8 mouse cellular contexts compared by ENCODE assay signal in the genomic region with DNA sequence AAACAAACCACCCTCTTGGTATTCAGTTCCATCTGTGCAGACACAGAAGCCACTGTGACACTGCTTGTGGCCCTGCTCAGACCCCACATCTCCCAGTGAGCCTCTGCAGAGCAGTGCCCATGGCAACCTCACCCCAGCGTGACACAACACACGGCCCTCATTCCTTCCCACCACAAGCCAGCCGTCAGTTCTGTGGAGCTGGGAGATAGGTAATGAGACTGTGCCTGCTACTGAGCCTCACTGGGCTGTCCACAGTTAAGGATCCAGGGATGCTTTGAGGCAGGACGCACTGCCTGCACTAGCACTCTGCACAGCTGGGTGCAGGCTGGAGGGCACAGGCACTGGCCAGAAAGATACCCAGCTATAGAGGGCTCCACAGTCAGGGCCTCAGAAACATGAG. TPM values are rescaled to one million over a fixed set of nuclear protein-coding genes. Genes with fewer than 3 reads are reported as not detected.
DNase-seq lines count a peak whose midpoint lies in the region; ATAC-seq and TF ChIP-seq lines count a peak whose summit lies in the region.

No protein-coding gene starts in this region.

- H3K4me3 ChIP-seq in kidney, postnatal 0 days (replicated peaks; ENCODE audit: low read depth, low read length) = no peak overlapping the region
- no peak overlapping the region for H3K4me3 ChIP-seq in midbrain, embryonic 13.5 days (replicated peaks)

- POLR2A ChIA-PET in Patski (lab: Charles Lee) = no interaction called here

- H3K36me3 ChIP-seq in kidney, postnatal 0 days (ENCODE audit: insufficient read depth, low read length) = no peaks in the 10 kb centered on the region
- H3K36me3 ChIP-seq in midbrain, embryonic 13.5 days = peaks cover 10% of the 10 kb centered on the region

- no peaks in the 10 kb centered on the region for H3K27me3 ChIP-seq in kidney, postnatal 0 days (ENCODE audit: insufficient read depth, low read length)
- no peaks in the 10 kb centered on the region for H3K27me3 ChIP-seq in Patski
- no peaks in the 10 kb centered on the region for H3K27me3 ChIP-seq in midbrain, embryonic 13.5 days

- H3K9me3 ChIP-seq in kidney, postnatal 0 days (replicated peaks; ENCODE audit: low read length) = no peaks in the 10 kb centered on the region
- no peaks in the 10 kb centered on the region for H3K9me3 ChIP-seq in midbrain, embryonic 13.5 days

- no peak overlapping the region for H3K4me2 ChIP-seq in kidney, postnatal 0 days (ENCODE audit: low read length)
- H3K4me2 ChIP-seq in midbrain, embryonic 13.5 days (replicated peaks) = no peak overlapping the region

- H3K9ac ChIP-seq in kidney, postnatal 0 days (ENCODE audit: low read depth, low read length) = 0 out of 2 replicates have a peak overlapping the region, but pooled peaks have one; percentile 4
- H3K9ac ChIP-seq in midbrain, embryonic 13.5 days (replicated peaks) = peak overlapping the region; percentile 28; the same call in 1 of the 2 replicates

- peaks cover 8% of the 10 kb centered on the region; the same call in 1 of the 2 replicates for H3K4me1 ChIP-seq in kidney, postnatal 0 days (replicated peaks; ENCODE audit: insufficient read depth, low read length)
- peaks cover 13% of the 10 kb centered on the region for H3K4me1 ChIP-seq in midbrain, embryonic 13.5 days (replicated peaks)

- peak overlapping the region; percentile 47; the same call in 1 of the 2 replicates for H3K27ac ChIP-seq in kidney, postnatal 0 days
- peak overlapping the region; percentile 67 for H3K27ac ChIP-seq in midbrain, embryonic 13.5 days

- peak; percentile 36 for DNase-seq in kidney, postnatal 0 days (ENCODE audit: low spot score)
- no peak for DNase-seq in kidney, postnatal 14 days
- no peak for DNase-seq in Patski (ENCODE audit: low read depth, low spot score)
- no peak for DNase-seq in layer of hippocampus, adult 8-10 months (ENCODE audit: low spot score in 2 of 2)
- no peak for DNase-seq in spleen, postnatal 14 days (ENCODE audit: low spot score in 2 of 2)
- no peak for DNase-seq in ovary, adult 18-20 months (ENCODE audit: low spot score)

- TF ChIP-seq CTCF in kidney, postnatal 0 days (IDR thresholded peaks at IDR 0.05; ENCODE audit: low read depth) = no peak
- no peak for TF ChIP-seq CTCF in Patski (IDR thresholded peaks at IDR 0.05)

- in situ Hi-C loops in Patski (cut with MboI; ENCODE audit: low pct_unique_long_range_greater_than_20kb) = no loop called here

- 36% methylated on average over 4 of the region's 4 CpGs for WGBS in kidney, postnatal 0 days
- 39% methylated on average over 4 of the region's 4 CpGs for WGBS in midbrain, embryonic 13.5 days

- ATAC-seq in kidney, postnatal 0 days (replicated peaks; ENCODE audit: low FRiP score, low read depth) = no peak; the same call in 1 of the 2 replicates
- ATAC-seq in Patski = peak; percentile 72
- ATAC-seq in granulocyte monocyte progenitor cell, adult 5-6 weeks (replicated peaks; ENCODE audit: poor library complexity, severe bottlenecking) = peak; percentile 57
- ATAC-seq in midbrain, embryonic 13.5 days = peak; percentile 65; the same call in 1 of the 2 replicates

- CTCF ChIA-PET in Patski (lab: Charles Lee) = interaction anchor here (0.9 to 1.3 kb wide), 2 partner anchors 10 to 26 kb away, joined by 4 read pairs; partner anchors contain the start of gene 3110082I17Rik

RNA-seq across cellular contexts. Expression of gene 3110082I17Rik, which starts 10.4 kb away (rescaled TPM):
- 25.6 and 26.6 TPM in 2 replicates for polyA plus RNA-seq in kidney, postnatal 0 days (2015; fragmentation: Nextera tagmentation; extraction: Ambion mirVana)
- 19.1 TPM for polyA plus RNA-seq in Patski (2021)
- 25.0 and 44.6 TPM in 2 replicates for total RNA-seq in granulocyte monocyte progenitor cell, adult 5-6 weeks (2014; fragmentation: Nextera tagmentation)
- total RNA-seq in granulocyte monocyte progenitor cell, adult 5-6 weeks (2017) = 52.1 and 54.1 TPM in 2 replicates
- 17.3 and 19.5 TPM in 2 replicates for polyA plus RNA-seq in midbrain, embryonic 13.5 days (2015; fragmentation: Nextera tagmentation; extraction: Ambion mirVana)
- 10 to 100 TPM; 13.7 to 22.1 (median 17.1) TPM for total RNA-seq in layer of hippocampus, adult 8-10 months (2022)

RNA-seq across cellular contexts. Expression of gene Gper1, which starts 27.0 kb away (rescaled TPM):
- polyA plus RNA-seq in kidney, postnatal 0 days (2015; fragmentation: Nextera tagmentation; extraction: Ambion mirVana) = 11.3 and 11.9 TPM in 2 replicates
- polyA plus RNA-seq in Patski (2021) = 0.58 TPM
- not detected in 2 replicates for total RNA-seq in granulocyte monocyte progenitor cell, adult 5-6 weeks (2014; fragmentation: Nextera tagmentation)
- total RNA-seq in granulocyte monocyte progenitor cell, adult 5-6 weeks (2017) = not detected in 2 replicates
- polyA plus RNA-seq in midbrain, embryonic 13.5 days (2015; fragmentation: Nextera tagmentation; extraction: Ambion mirVana) = 6.0 and 7.5 TPM in 2 replicates
- total RNA-seq in layer of hippocampus, adult 8-10 months (2022) = 1 to 10 TPM; 3.4 to 5.1 (median 4.2) TPM

RNA-seq across cellular contexts. Expression of gene Zfand2a, which starts 34.4 kb away (rescaled TPM):
- 6.8 and 7.6 TPM in 2 replicates for polyA plus RNA-seq in kidney, postnatal 0 days (2015; fragmentation: Nextera tagmentation; extraction: Ambion mirVana)
- polyA plus RNA-seq in Patski (2021) = 49.7 TPM
- total RNA-seq in granulocyte monocyte progenitor cell, adult 5-6 weeks (2014; fragmentation: Nextera tagmentation) = 7.8 and 14.9 TPM in 2 replicates
- total RNA-seq in granulocyte monocyte progenitor cell, adult 5-6 weeks (2017) = 13.0 and 20.6 TPM in 2 replicates
- 12.7 and 13.9 TPM in 2 replicates for polyA plus RNA-seq in midbrain, embryonic 13.5 days (2015; fragmentation: Nextera tagmentation; extraction: Ambion mirVana)
- total RNA-seq in layer of hippocampus, adult 8-10 months (2022) = 10 to 100 TPM; 53.9 to 60.2 (median 54.8) TPM

RNA-seq across cellular contexts. Expression of gene C130050O18Rik, which starts 44.8 kb away (rescaled TPM):
- 1.2 and 1.5 TPM in 2 replicates for polyA plus RNA-seq in kidney, postnatal 0 days (2015; fragmentation: Nextera tagmentation; extraction: Ambion mirVana)
- polyA plus RNA-seq in Patski (2021) = 0.24 TPM
- total RNA-seq in granulocyte monocyte progenitor cell, adult 5-6 weeks (2014; fragmentation: Nextera tagmentation) = 0.53 and 5.8 TPM in 2 replicates
- total RNA-seq in granulocyte monocyte progenitor cell, adult 5-6 weeks (2017) = 1.4 and 3.6 TPM in 2 replicates
- 0.13 TPM in 1 of 2 replicates, not detected in the other for polyA plus RNA-seq in midbrain, embryonic 13.5 days (2015; fragmentation: Nextera tagmentation; extraction: Ambion mirVana)
- 1 to 10 TPM in 2 of 4 experiments, under 1 TPM in 2; 0.54 to 1.2 (median 0.83) TPM for total RNA-seq in layer of hippocampus, adult 8-10 months (2022)
